Mouse (Mus musculus) olfactory bulb, adult 2 months (tissue): ENCODE measurements around the gene Meiob.

Experiments used
- CTCF ChIP-seq: fragments of 200-500 bp; IDR thresholded peaks from 2 replicates; pipeline ENCODE4 v1.5.1; 2012; ENCODE audit warnings: low read depth, mild to moderate bottlenecking, low read length, moderate library complexity; ENCODE audit not compliant: insufficient read depth
- POLR2A ChIP-seq: fragments of 200-500 bp; IDR thresholded peaks from 2 replicates; pipeline ENCODE4 v1.6.1; 2012; ENCODE audit warnings: mild to moderate bottlenecking, low read depth, low read length, moderate library complexity; ENCODE audit not compliant: insufficient read depth

DNA sequence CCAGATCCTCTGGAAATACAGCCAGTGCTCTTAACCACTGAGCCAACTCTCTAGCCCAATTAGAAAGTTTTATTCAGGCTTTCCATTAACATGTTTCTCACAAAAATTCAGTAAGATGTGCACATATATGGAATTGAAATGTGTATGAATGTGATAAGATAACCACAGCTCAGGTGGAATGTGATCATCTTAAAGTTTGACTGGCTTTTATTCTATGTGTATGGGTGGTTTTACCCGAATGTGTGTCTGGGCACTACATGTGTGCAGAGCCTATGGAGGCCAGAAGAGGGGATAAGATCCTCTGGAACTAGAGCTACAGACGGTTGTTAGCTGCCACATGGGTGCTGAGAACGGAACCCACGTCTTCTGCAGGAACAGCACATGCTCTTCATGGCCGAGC is 11.2 kb downstream of the Meiob start:
- no peak for TF ChIP-seq CTCF
- TF ChIP-seq POLR2A, result no peak
